Mouse (Mus musculus) lung, adult 2 months (tissue): ENCODE results near the gene Rtn4rl1.

Experiments
- CTCF ChIP-seq: fragments of 200-500 bp; IDR thresholded peaks from 2 replicates; pipeline ENCODE4 v1.5.1; 2011; ENCODE audit warnings: mild to moderate bottlenecking, low read length, control low read depth; ENCODE audit not compliant: insufficient read depth
- POLR2A ChIP-seq: fragments of 200-500 bp; IDR thresholded peaks from 2 replicates; pipeline ENCODE4 v1.6.1; 2011; ENCODE audit warnings: low read depth, mild to moderate bottlenecking, control low read depth, low read length, borderline replicate concordance; ENCODE audit errors: extremely low read depth

DNA sequence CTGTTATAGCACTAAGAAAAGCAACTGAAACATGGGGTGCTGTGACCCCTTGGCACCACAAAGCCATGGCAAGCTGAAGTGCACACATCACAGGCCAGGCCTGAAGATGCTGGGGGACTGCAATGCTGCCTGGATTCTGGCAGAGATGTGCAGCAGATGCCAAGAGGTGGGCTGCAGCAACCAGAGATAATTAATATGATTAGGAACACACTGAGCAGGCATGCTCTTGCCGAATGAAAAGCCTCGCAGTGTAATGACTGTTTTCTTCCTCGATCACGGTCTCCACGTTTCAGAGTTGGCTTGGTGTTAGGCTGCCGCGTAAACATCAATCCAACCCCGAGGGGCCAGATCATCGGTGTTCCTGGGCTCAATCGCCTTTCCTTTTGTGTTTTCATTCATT, 106.2 kb downstream of the Rtn4rl1 start:
- TF ChIP-seq POLR2A, result no peak
- no peak for TF ChIP-seq CTCF
